Mouse (Mus musculus) heart, adult 2 months (tissue): ENCODE results near the gene Dad1.

Source experiments
- CTCF ChIP-seq: fragments of 200-600 bp; IDR thresholded peaks from 2 replicates; pipeline ENCODE4 v1.8.1; 2022; ENCODE audit warnings: antibody characterized with exemption, mild to moderate bottlenecking, moderate library complexity
- POLR2A ChIP-seq: fragments of 200-500 bp; IDR thresholded peaks from 2 replicates; pipeline ENCODE4 v1.6.1; 2011; ENCODE audit warnings: mild to moderate bottlenecking, low read depth, low read length, control low read depth; ENCODE audit not compliant: insufficient read depth

DNA sequence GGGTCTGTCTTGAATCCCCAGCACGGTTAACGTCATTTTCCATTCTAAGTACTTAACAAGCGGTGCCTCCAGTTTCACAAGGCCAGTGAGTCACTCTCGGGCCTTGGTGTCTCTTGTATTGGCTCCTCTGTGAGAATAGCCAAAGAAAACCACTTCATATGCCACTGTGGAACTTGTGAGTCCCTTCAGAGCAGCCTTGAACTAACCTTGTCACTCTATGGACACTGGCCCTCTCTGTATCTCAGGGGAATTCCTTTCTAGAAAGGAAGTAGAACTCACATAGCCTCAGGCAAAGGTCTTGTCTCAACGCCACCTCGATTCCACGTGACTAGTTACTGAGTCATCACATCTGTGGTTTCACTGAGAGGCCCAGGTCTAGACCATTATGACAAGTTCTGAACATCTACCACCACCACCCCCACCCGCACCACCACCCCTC, 31.6 kb downstream of the Dad1 start:
- TF ChIP-seq CTCF (no peak), POLR2A (no peak)
